Mouse (Mus musculus): ENCODE data around the gene Unc93b1.

Gene Unc93b1

DNA sequence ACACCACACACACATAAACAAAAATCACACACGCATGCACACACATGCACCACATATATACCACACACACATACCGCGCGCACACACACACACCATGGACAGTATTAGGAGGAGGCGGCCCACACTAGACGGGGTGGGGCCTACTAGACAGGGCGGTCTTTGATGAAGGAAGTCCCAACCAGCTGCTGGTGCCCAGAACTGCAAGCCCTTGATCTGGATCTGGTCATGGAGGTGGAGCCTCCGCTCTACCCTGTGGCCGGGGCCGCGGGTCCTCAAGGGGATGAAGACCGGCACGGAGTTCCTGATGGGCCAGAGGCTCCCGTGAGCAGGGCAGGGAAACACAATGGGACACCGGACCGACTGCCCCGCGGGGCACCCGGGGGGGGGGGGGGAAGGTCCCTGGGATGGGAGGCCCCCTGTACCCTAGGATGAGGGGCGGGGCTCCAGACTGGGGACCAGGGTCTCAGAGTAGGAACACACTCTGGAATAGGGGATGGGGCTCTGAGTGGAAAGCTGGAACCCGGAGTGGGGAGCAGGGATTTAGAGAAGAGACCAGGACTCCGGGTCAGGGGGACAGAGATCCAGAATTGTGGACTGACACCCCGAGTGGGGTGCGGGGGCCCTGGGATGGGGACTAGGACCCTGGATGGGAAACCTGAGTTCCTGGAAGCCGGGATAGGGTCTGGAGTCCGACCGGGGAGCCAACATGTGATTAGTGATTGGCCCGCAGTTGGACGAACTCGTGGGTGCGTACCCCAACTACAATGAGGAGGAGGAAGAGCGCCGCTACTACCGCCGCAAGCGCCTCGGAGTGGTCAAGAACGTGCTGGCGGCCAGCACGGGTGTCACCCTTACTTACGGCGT lies at the start of gene Unc93b1:
Gene Unc93b1 (plus strand): TSS at position 155 of the 864 bp plus-strand sequence.
- DNase-seq: peak; percentile 27

DNA sequence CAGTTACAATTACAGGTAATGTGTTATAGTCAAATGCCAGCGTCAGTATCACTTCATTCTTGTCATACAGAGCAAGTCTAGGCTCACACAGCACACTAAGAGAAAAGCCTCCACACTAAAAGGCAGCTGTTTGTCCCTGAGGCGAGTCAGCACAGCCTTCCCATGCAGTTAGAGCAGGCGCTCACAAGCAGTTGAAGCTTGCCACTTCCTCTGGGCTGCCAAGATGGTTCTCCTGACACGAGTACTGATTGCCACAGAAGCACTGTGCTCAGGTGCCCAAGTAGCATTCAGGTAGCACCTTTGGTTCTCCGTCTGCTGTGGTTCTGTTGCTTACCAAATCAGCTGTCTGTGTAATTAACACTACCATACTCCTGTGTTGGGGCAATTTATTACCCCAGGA lies 45.9 kb upstream of the Unc93b1 start:
- DNase-seq: no peak

DNA sequence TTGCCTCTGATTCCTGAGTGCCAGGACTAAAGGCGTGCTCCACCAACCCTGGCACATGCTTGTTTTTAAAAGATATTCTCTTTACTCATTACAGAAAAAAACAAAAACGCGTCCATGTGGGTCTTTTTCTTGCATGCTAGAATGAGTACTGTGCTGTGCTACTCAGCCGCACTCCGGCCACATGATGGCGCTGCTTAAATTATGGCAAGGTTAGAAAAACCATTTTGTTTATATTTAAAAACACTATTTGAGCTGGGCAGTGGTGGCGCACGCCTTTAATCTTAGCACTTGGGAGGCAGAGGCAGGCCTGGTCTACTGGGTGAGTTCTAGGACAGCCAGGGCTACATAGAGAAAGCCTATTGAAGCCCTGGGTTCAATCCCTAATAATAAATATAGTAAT lies 44.8 kb upstream of the Unc93b1 start:
- DNase-seq: peak; percentile 41

DNA sequence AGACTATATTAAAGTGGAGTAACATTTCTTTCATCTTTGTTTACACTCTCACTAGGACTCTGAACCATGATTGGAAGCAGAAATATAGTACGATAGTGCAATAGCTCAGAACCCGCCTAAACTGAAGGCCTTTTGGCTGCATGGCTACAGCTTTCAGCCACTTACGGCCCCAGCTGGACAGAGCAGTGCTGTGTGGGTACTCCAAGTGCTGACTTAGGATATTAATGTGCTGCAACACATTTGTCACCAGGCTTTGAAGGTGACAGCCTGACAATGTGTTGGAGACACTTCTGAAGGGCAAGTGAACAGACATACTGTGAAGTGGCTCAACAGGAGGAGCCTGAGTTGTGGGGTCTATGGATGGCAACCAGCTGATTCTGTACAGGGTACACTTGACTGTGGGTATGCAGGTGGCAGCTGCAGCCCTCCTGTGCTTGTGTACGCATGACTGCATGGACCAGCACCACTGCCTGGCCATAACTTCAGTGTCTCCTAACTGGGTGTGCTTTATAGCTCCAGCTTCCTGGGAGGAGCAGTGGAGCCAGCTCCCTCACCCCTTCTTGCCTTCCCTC lies 41.4 kb upstream of the Unc93b1 start:
- DNase-seq: no peak

DNA sequence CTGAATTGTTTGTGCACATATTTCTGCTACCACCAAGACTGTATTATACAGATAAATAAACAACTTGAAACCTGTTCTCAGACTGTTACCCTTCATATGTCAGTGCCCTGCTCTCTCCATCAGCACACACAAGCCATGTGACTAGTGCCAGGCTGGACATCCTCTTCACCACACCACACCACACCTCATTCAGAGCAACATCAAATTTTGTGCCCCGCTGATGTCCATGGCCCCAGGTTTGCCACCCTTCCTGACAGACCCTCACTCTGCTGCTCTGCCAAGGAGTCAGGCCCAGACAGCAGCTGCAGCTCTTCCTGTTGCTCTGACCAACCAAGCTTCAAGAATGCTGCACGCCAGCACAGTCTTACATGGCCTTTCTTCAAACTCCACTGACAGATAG lies 40.7 kb upstream of the Unc93b1 start:
- no peak for DNase-seq

DNA sequence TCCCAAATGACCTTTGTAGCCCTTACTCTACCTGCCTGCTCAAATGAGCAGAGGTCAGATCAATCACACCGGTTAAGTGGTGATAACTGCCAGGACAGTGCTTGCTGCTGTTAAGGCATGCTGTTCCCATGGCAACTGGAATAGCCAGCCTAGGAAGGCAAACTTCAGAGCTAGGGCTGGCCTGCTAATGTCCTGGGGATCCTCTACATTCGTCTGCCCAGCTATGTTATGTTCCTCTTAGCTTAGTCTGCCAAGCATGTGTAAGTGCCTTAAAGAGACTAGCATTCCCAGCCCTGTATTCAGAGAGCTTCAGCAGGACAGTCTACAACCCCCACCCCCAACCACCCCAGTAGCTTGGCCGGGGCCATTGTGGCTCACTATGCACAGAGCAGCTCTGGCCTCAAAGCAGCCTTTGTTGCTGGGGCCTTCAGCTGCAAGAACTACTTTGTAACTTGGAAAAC lies 39.8 kb upstream of the Unc93b1 start:
- DNase-seq: no peak

DNA sequence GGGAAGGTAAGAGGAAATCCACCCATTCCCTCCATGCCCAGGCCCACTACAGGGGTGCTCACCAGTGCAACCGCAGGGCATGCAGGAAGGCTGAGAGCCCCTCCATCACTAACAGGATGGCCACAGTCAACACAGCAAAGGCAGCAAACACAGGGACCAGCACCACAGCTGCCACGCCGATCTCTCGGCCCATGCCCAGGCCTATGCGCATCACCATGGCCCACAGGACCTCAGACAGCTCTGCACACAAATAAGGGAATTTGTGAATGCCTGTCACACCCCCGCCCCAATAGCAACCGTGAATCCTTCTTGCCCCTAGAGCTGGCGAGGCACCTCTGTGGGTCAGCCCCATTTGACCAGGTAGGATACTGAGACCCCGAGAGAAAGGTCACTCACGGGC lies 38.8 kb upstream of the Unc93b1 start:
- no peak for DNase-seq

DNA sequence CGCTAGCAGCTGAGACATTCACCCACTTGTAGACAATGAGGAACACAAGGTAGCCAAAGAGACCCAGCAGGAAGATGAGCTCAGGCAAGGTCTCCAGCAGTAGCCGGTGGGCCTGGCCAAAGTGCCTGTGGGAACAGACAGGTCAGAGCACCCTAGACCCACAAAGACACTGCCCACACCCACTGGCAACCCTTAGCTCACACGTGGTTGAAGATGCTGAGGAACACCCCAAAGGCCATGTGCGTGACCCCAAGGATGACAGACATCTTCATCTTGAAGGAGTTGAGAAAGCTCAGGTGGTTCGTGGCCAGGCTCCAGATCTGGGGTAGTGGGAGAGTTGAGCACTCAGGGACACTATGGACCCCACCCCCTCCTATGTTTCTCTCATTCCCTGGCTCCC lies 37.4 kb upstream of the Unc93b1 start:
- no peak for DNase-seq

DNA sequence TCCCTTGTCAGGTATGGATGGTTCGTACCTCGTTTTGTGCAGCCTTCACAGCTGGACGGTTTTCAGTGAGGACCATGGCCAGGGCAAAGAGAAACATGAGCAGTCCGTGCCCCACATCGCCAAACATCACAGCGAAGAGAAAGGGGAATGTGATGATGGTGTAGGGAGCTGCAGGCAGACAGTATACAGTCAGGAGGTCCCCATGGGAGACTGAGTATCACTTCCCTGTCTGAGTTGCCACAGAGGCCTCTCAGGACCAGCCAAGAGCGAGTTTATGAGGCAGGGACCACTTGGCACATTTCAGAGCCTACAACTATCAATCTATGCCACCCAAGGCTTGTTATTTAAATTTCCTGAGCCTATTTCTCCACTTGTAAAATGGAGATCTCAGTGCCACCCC lies 36.0 kb upstream of the Unc93b1 start:
- DNase-seq: no peak

DNA sequence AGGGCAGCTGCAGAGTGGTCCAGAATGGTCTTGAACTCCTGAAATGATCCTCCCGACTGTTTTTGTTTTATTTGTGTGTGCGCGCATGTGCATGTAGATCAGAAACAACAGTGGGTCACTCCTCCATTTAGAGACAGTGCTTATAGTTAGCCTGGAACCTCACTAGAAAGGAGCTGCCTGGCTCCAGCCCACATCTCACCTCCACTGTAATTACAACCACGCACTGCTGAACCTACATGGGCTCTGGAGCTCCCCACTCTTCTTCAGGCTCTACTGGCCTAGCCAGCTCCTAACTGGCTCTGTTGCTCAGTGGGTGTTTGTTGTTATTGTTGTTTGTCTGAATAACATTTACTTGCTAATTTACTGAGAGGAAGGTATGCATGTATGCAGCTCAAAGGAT lies 35.4 kb upstream of the Unc93b1 start:
- DNase-seq: no peak

DNA sequence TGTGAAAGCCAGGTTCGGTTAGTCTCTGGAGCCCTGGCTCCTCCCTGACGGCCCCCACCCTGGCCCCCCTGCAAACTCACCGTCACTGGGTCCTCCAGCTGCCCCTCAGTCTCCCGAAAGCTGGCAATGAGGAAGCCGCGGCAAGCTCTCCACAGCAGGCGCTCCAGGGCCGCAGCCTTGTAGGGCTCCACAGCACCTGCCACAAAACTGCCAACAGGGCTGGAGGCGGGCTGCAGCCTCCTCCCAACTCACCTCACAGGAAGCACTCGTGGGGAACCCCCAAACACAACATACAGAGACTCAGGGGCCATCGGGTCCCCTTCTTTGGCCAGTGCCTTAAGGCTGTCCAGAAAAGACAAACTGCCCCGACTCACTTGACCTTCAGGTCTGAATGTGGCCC lies 32.0 kb upstream of the Unc93b1 start:
- DNase-seq: peak; percentile 63

DNA sequence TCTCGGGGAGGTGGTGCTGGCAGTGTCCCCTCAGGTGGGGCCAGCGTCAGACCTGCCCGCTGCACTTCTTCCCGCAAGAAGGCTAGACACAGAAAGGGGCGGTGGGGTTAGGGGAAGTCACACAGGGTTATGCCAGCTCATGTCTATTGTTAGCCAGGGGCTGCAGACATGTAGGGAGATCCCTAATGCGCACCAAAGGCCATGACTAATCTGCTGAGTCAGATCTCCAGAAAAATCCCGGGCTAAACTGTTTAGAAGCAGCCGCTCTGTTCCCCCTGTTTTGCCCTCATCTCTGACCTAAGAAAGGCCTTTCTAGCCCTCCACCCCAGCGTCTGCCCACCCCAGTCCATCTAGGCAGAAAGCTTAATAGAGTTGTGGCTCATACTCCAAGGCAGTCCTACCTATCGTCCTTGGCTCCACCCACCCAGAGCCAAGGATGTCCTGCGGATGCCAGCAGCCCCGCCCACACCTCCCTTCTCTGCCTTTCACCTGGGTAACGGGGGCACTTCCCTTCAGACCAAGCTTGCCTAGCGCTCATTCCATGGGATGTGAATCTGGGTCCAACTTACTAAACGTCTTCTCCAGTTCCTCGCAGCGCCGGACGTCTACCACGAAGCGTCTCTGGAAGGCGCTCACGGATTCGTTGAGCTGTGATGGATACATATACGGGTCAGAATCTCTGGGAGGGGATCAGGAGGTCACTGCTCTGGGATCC lies 31.2 kb upstream of the Unc93b1 start:
- no peak for DNase-seq

DNA sequence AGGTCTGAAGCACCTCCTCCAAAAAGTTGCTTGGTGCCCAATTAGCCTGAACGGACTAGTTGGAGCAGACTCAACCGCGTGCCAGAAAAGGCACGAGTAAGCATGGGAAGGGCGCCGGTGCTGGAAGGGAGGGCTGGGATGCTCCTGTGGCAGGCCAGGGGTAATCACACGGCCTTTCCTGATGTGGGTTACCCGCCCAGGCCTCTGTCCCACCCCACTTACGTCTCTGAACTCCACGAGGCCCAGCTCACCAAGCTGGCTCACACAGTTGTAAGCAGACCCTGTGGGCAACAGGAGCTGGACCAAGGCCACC lies 30.7 kb upstream of the Unc93b1 start:
- no peak for DNase-seq

DNA sequence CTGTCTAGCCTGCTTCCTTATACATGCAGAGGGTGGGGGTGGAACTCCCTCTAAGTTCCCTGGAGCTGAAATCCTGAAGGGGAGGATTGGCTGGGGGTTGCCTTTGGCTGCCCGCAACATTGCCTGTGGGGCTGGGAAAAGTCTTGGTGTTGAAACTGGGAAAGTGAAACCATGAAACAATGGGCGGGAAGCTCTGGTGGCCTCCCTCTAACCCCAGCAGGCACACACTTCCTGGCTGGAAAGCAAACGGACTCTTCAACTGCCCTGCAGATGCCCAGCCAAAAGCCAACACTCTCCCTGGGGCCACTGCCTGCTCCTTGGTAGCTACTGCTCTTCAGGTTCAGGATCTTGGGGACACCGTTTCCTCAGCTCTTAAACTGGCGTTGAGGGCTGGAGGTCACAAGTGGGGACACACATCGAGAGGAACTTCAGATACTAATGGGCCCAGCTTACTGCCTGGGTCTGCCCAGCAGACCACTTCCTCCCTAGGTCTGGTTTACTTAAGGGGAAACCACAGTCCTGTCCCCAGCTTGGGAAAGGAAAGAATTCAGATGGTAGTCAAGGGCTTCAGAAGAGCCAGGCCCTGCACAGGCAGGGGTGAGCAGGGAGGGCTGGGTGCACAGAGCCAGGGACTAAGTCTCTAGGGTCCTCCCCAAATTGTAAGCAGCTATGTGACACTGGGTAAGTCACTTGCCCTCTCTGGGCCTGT lies 29.6 kb upstream of the Unc93b1 start:
- DNase-seq: no peak

DNA sequence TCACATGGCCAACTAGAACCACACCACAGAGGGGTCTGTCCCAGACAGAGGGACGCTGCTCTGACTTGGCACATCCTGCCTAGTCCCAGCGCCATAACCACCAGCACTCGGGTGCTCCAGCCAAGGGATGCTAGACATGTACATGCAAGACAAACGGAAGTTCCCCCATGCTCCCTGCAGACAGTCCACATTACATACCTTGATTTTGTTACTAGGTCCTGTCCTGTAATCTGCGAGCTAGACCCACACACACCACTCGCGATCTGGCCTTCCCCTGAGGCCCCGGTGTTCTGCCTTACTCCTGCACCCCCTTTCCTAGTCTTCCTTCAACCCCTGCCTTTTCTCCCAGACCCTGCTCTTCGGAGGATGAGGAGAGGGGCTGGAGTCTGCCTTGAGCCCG lies 28.7 kb upstream of the Unc93b1 start:
- DNase-seq: no peak

DNA sequence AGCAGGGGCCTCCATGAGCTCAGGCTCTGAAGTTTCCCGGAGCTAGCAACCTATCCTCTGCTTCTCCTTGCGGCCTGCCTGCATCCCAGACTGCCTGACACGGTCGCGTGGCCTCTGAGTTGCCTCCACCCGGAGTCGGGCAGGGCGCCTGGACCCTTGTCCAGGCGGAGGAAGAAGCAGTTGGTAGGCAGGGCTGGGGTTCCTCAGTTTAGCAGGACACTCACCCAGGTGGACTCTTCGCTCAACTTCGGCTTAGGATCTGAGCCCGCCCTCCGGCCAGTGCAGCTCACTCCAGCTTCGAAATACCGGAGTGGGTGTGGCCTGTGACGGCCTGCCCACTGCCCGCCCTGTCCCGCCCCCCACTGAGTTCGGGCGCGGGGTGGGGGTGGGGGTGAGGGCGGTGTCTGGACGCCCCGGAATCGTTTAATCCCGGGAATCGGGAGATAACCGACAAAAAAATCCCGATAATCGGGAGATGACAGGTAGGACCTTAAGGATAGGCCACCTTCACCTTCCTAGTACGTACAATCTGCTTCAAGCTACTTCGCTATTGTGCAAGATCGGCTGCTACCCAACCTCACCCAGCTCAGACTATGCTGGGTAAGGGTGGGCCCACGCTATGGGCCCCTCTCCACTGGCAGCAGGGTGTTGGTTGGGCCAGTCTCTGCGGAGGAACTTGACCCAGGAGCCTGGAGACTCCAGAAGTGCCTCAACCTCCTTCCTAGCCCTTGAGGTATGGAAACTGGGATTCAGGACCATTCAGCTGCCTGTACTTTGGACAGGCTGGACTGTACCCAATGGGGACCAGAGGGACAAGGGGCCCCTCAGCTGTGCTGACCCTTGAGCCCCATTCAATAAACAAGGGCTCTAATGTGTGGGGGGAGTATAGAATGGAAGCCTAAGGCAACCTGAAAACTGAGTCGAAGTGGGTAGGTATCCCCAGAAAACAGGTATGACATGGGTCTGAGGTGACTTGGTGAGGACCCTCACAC lies 27.9 kb upstream of the Unc93b1 start, which contains the start of gene Tcirg1:
Gene Tcirg1 (minus strand): TSS at position 339 of the 992 bp plus-strand sequence.
- DNase-seq: peak; percentile 79

DNA sequence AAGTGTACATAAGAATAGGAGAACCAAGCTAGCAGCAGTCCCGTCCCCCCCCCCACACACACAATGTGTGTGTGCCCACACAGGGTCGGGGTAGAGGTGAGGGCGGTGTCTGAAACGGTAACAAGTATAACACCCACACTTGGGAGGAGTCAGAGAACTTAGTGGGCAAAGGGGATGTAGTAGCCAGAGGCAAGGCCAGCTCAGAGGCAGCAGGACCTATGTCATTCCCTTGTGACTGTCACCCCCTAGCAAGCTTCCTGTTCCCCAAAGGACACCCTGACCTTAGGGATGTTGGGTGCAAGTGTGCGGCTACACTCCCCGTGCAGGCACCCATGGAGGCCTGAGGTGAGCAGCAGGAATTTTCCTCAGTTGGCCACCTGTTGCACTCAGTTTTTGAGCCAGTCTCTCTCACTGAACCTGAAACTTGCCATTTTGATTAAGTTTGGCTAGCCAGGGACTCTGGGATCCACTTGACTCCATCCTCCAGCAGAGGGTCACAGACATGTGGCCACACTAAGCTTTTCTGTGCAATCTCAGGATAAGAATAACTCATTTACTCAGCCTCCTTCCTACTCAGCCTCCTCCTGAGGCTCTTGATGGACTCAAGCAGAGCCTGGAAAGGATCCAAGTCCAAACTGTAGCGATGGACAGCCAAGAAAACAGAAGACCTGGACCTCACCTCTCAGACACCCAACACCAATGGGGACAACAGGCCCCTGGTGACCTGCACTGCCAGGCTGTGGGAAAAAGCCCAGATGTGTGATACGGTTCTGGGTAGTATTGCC lies 26.9 kb upstream of the Unc93b1 start:
- DNase-seq: no peak

DNA sequence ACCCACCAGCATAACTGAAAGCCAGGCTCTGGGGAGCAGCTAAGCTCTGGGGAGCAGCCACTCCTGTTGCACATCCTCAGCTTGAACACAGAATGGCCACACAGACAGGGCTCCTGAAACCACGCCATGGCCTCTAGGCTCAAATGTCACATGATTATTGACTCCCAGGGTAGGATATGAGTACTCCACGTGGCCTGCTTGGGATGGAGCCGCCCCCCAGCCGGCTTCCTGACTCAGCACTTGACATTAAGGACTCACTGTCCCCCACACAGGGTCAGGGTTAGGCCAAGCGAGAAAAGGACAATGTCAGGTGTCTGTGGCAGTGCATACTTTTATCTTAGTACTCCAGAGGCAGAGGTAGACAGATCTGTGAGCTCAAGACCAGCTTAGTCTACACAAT lies 24.8 kb upstream of the Unc93b1 start:
- DNase-seq: no peak

DNA sequence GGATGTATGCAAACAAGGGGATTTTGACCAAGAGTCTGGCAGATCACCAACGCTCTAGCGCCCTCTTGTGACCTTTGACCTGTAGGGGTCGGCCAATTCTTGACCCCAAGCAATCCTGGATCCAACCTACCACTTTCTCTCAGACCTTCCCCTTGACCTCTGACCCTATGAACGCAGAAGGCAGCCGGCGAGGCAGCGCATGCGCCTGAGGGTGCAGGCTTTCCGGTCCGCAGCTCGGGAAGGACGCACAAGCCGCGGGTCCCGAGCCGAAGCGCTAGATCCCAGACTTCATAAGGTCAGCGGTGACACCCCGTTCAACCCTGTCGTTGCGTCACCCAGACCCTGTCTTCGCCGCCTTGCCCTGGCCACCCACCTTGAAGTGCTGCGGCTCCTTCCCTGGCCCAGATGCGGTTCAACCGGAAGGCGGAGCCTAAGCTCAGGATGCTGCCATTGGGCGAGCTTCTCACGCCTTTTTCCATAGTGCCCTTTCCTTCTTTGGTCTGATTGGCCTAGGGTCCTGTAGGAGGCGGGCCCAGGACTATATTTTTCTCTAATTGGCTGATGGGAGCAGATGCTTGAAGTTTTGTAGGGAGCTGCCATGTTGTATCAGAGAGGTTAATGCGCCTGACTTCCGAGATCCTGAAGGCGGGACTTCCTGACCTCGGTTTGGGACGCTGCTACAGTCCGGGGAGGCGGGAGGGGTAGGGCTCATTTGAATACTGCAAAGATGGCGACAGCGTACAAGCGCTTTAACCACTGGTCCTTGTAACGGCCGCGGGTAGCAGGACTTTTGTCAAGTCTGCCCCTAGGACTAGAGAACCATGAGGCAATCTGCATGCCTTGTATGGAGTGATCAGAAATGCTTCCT lies 22.4 kb upstream of the Unc93b1 start, which contains the start of gene Ndufs8:
Gene Ndufs8 (minus strand): TSS at position 438 of the 868 bp plus-strand sequence.
- DNase-seq: peak; percentile 92

DNA sequence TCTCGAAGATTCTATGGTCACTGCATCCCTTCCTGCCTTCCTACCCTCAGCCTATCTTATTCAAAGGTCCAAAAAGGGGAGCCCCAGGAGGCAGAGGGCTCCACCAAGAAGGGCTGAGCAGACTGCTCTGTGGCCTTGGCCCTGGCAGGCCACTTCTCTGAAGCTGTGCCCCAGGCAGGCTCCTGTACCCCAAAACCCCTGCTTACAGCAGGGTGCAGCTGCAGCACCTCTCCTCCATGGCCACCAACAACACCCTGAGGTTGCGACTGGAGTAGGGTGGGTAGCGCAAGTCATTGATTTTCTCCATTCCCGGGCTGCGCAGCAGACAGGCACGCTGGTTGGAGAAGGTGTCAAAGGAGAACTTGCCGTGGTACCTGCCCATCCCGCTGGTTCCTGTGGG lies 21.3 kb upstream of the Unc93b1 start:
- DNase-seq: no peak

All from thymus, postnatal 14 days (tissue).